Mouse (Mus musculus): Measurements from ENCODE around the gene Cyp1b1.
A peak's percentile ranks its signal among the peaks of the same experiment; 100 is the strongest.

Gene Cyp1b1

DNA sequence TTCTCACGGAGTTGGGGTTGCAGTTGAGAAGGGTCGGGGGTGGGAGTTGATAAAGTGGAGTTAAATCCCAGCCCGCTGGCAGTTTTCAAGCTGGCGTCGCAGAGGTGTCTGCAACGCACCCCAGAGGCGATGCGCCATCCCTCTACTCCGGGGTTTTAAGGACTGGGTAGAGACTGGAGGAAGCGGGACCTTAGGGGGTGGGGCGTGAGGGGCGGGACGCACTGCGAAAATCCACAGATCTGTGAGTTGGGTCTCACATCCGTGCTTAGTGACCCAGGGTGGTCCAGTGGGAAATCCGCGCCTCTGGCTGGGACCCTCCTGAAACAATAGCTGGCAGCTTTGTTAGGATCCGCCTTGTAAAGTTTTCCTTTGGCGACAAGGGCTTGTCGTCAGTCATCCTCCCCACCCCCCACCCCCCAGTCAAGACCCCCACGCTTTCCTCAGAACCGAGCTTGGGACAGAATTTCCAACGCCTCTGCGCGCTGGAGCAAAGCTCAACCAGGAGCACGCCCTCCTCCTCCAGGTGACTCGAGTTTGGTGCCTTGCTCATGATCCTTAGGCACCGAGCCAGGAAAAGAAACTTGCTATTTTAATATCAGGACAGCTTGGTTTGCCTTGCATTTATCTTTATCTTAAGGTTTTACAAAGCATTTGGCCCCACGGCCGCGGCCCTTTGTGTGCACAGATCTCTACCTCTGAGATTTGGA is at the start of gene Cyp1b1:
Gene Cyp1b1 (minus strand): TSS at position 131 of the 707 bp plus-strand sequence.
- no peak for DNase-seq

DNA sequence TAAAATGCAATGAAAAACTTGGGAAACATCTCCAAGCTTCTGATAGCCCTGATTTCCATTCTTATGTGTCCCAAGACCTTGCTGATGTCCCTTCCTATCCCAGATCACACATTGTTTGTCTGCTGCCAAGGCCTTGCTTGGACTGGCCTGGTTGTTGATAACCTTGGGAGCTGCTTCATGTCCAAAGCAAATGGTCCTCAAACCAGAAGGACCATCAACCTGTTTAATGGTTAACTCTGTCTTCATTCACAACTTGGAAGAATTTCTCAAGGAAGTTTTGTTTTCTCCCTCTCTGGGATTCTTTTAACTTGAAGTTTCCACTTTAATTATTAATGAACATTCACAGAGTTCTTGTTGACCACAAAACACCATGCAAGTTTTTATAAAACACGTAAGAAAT is 47.0 kb upstream of the Cyp1b1 start:
- no peak for DNase-seq

DNA sequence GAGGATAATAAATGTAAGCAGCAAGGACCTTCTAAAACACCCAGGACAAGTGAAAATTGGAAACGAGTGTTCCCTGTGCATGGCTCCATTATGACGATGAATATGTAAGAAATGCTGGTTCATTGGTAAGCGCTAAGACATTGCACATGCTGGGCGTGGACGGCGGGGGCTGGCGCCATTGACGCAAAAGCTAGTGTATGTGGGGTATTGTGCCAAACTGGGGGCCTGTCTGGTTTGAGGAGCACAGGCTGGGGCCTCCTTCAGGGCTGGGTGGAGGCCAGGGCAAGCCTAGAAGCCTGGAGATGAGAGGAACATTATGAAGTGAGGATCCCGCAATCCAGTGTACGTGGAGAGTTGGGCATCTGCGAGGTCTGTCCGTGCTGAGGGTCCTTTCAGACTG is 39.0 kb upstream of the Cyp1b1 start:
- DNase-seq: peak in 1 of 2 experiments; percentile 26

DNA sequence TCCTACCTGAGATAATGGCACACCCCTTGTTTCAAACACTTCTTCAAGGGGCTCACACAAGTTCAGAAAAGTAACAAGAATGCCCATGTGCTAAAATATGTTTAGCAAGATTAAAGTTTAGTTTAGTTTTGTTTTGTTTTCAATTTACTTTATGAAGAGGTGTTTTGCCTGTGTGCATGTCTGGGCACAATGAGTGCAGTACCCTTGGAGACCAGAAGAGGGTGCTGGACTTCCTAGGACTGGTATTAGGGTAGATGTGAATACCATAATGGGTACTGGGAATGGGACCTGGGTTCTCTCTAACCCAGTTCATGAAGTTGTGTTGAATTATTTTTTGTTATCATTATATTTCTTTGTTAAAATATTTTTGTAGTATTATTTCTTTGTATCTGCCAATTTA is 38.0 kb upstream of the Cyp1b1 start:
- no peak for DNase-seq

DNA sequence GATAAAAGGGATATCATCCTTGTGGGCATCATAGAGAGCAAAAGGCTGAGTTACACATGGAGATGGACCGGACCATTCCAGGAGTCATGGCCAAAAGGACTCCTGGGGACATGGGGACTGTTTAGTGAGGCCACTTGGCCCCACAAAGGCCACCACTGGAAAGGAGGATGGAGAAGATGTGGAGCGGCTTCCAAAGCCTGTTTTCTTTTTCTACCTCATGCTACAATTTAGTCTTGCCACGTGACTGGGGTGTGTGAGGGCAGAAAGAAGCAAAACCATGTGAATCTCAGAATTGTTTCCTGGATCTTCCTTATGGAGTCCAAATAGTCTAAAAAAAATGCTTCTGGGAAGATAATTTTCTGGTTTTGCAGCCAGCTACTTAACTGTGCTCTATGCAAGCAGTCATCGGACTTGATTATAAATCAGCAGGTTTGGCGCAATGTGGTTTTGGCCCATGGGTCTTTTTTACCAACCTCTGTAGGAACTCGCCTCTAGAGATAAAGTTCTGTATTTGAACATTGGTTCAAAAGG is 36.9 kb upstream of the Cyp1b1 start:
- no peak for DNase-seq

DNA sequence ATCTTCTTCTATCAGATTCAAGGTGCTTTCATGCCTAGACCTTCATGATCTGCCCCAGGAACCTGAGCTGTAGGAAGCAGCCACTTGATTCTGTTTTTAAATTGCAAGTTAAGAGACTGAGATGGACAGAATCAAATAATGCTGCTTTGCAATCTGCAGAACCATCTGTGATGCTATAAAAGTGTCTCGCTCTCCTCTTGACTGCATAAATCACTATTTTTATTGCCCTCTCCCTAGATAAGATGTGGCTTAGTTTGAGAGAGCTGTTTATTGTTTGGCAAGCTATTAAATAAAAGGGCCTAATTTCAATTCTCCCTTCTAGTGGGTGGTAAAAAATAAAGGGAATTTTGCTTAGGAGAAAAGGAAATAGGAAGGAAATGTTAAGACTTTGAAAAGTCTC is 34.8 kb upstream of the Cyp1b1 start:
- DNase-seq: no peak

DNA sequence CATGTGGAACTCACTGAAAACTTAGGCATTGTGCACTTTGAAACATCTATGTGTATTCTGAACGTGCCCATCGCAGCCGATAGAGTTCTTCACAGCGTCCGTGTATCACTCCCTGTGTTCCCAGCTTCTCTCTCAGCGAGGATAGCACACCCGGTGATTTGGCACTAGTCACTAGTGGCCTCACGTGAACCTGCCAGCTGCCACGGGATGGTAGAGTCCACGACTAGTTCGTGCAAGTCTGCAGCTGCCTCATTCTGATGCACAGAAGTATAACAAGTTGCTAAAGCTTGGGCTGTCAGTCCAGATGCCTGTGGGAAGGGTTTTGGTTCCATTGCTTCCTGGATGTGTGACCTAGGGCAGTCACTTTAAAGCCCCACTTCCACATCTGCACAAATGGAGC is 32.1 kb upstream of the Cyp1b1 start:
- DNase-seq: no peak

DNA sequence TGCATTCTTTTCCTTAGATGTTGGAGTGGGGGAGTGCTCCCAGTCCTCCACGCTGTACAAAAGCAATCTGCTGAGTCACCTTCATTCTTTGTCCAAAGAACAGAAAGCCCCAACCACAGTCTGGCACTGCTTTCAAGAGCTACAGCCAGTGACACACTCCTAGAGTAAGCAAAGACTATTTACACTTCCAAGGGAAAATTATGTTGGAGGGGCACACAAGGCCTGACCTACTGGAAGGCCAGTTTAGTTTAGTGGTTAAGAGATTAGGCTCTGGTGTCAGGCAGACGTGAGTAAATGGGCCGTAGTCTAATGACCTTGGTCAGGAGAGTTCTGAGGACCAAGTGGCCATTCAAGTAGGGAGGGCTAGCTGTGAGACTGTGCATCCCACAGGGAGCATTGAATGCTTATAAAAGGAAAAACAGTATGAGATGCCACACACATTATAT is 31.3 kb upstream of the Cyp1b1 start:
- peak; percentile 29 to 51 for DNase-seq

DNA sequence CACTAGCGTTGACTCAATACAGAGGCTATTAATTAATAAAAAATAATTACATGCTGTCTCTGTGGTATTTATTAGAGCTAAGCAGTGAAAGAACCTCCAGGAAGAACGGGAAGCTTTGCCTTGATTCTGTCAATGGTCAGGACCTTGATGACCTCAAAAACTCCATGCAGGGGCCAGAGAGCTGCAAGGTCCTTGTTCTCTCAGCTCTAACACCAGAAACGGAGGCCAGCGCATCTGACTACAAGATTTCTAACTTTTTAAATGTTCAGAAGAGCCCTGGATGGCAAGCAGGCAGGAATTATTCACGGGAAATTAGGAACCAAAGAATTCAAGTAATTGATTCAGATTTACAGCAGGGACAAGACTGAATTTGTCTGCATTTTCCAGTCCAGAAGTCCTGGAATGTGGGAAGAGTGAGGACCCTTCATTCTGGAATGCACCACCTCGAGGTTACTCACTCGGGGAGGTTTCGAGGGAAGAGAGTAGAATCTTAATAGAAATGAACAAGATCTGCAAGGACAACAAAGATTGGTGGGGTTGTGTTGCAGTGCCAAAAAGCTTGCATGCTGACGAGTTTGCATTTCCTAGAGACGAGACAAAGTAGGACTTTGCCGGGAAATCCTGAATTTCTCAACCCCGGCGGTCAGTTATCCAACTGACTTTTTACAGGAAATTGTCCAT is 30.3 kb upstream of the Cyp1b1 start:
- DNase-seq: no peak

DNA sequence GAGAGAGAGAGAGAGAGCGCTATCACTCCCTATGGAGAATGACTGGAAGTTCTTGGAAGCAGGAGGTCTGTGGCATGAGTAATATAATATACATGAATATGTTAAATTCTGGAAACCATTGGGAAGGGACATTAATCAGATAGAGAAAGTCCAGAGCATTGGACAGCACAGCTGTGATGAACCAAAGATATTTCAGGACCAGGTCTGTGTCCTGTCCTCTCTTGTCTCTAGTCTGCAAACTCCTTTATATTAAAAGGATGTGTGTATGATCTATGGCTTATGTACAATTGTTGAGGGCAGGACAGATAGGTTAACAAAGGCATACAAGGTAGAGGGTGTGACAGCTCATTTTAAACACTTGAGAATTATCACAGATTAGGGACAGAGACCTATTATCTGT is 28.6 kb upstream of the Cyp1b1 start:
- no peak for DNase-seq

DNA sequence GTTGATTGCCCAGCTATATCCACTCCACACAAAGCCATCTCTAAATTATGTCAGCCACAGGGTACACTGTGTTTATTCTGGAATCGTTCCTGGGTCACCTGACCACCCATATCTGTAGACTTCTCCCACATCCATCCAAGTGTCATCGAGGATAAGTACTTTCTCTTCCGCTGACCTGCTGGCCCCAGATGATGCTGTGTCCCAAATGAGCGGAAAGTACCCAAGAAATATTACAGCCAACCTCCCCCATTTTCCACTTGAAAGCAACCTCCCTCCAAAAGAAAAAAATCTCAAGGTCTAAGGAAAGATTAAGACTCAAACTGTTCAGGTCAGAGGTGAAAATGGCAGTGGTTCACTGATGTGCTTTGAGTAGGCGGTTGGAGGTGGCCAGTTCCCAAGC is 27.8 kb upstream of the Cyp1b1 start:
- DNase-seq: no peak

DNA sequence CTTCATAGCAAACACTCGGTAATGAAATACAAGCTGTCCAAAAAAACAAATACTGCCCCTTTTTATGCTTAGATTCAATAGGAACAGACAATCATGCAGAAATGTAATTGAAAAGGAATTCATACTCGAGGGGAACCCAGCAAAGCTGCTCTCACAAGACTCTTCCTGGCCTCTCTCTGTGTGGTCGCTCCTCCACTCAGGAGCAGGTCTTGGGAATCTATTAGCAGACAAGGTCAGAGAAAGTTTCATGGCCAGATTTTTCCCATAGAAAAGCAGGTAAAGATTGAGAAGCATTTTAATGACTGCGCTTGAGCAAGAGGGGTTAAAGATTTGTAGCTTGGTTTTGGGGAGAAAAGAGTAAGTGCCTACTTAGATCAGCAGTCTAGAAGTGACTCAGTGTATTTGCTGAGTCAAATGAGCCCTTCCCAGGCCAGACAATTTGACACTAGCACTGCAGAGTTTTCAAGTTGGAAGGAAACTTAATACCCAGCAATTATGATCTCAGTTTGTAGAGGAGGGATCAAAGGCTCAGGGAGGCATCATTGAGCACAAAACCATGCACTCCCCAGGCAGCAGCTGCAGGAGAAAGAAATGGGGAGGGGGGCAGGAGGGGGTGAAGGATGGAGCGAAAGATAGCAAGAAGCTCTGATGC is 24.1 kb upstream of the Cyp1b1 start:
- DNase-seq: no peak

DNA sequence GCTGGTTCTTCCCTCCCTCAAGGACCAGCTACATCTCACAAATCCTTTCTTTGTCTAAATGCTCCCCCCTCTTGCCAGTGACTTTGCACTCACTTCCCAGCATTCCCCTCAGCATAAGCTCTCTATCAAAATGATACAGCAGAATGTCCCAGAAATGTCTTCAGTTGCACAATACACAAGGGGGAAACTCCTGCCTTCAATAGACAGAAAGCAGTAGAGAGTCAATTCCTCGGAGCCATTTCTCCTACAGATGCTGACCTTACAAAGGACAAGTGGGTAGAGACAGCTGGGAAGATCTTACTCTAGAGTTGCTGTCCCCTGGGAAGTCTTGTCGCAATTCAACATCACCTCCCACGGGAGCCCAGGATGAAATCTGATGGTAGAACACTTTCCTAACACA is 22.7 kb upstream of the Cyp1b1 start:
- DNase-seq: no peak

DNA sequence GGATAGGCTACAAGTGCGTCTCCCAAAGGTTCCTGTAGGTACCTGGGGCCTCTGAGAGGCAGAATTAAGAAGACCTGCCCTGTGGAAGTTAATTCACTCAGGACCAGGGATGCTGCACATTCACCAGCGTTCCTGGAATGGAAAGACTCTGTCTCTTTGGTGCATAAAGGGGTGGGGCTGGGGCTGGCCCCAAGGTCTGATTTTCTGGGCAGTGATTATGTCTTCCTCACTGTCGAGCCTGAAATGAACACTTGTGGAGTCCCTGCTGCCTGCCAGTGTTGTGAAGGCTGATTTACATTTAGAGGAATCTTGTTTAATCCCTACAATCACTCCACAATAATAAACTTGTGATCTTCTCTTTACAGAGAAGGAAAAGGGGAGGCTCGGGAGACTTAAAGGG is 18.2 kb upstream of the Cyp1b1 start:
- DNase-seq: no peak

DNA sequence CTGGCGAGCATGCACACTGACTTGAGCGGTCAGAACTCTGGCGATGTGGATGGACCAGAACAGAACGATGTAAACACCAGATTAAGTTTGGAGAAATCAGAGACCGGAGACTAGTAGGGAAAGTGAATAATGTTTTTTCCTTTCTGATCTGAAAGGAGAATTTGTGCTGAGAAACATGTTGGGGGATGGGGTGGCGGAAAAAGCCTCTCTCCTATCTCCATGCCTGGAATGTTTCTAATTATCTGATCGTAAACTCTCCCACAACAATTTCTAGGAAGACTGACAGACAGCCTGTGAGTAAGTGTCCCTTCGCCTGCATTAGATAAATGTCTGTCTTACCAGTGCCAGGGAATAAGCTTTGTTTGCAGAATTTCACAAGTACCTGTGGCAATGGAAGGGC is 16.1 kb upstream of the Cyp1b1 start:
- DNase-seq: no peak

DNA sequence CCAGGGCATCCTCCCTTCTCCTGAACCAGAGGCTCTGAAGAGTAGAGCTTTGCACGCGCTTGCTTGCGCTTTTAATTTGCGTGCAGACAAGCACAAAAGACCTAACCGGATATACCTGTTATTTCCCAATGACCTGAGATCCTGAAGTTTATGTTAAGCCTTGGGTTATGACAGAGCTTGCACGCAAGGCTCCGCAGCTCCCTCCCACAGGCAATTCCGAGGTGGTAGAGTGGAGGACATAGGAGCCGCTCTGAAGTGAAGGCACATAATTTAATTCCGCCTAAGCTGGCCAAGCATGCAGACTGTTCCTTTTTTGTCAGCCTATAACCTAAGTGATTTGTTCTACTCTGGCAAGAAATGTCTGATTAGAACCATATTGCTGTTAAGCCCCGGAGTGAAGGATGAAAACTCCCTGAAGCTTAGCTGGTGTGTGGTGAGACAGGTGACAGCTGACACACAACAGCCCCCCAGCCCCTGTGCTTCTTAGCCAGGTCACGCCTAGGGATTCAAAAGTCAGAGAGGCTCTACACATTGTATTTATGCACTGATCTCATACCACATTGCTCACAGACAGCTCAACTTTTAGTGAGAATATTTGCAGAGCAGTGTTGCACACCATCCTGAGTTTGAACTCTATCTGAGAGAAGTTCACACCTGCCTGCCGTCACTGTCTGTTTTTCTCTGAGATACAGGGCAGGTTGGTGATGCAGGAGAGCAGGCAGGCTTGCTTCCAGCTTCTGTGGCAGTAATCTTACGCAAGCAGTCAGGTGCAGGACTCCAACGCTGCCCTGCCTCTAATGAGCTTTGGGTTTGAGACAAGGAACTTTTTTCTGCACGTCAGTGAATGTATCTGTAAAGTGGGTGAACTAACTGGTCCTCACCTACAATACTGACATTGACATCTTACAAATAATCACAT is 14.0 kb upstream of the Cyp1b1 start:
- peak in 1 of 2 experiments; percentile 39 for DNase-seq

DNA sequence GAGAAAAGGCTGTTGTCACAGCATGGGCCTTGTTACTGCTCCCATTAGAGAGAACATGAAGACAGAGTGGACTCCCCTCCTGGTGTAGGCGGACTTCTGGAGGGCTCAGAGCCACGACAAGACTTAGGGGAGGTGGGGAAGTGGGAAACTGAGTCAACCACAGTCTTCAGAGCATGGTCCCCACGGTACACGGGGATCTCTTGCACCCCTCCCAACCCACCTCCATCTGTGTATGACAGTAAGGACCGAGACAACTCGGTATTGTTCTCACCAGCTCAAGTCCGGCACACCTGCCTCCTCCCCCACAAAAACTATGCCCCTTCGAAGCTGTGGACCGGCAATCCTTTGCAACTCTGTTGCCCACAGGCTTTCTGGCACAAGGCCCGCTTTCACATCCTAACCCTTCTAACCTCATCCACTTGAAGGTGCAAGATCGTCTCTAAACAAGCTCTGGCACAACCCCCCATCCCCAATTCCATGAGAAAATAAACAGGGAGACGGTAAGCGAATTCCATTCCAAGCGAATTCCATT is 13.3 kb upstream of the Cyp1b1 start:
- DNase-seq: peak; percentile 33 to 34

DNA sequence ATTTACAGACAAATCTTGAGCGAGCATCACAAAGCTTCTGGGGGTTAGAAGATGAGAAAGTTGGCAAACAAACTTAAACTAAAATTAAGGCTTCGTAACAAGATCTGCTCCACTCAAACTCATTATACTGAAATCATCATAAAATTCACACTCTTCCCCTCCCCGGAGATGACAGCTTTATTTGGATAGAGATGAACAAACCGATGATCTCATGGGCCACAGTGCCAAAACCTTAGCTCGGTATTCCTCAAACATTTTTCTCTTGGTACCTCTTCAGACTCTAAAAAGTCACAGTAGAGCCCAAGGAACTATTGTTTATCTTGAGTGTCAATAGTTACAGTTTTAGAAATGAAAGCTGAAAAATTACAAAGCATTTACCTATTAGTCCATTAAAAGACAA is 11.8 kb upstream of the Cyp1b1 start:
- DNase-seq: no peak

DNA sequence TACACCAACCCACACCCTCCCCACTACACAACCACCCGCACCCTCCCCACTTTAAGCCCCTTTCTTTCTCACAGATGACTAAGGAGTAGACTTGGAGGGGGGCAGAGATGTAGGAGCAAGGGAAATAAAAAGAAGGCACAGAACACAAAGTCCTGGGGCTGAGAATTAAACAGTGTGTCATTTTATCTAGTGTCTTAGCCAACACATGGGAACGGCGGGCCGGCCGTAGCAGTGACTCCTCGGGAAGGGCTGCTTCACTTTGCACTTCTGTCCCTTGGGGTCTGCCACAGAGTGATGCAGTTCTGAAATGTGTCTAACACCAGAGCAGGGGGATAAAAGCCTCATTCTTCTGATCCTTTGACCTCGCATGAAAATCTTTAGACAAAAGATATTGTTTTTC is 5.8 kb upstream of the Cyp1b1 start:
- DNase-seq: no peak

DNA sequence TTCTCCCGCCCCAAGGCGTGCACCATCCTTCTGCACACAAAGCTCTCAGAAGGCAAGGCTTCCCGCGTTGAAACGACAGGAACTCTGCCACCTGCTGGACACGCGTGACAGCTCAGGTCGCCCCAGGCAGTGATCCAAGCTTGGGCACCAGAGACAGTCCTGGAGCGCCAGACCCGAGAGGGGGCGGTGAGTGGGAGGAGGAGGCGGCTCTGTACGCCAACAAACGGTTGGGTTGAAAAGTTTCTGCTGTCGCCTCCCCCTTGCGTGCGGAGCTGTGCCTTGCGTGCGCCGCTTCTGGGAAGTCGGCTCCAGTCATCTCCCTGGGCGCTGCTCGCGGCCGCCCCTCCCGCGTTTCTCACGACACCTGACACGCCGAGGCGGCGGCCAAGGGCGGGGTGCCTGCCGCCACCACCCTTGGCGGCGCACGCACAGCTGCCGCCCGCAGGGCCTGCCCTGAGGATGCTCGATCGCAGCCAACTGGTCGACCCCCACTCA is 835 bp upstream of the Cyp1b1 start:
- peak; percentile 92 for DNase-seq

DNA sequence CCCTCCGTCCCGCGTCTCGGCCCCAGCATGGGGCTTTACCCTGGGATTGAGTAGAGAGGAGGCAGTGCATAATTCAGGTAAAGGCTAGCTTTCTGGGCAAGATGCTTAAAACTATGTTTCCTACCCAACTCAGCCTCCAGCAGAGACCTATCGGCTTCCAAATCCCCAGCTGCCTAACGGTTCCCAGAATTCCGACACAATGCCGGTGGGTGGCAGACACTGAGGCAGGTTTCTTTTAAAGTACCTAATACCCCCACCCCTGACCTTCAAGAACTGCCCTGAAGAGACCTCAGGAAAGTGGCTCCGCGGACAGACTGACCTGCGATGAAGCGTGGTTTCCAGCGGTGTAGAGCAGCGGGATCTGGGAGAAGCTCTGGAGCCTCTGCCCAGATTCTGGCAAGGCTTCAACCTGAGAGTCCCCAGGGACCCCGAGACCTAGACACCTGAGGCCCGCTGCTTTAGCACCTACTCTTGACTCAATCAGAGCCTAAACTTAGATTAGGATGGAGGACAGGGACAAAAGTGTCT is 429 bp downstream of the Cyp1b1 start:
- no peak for DNase-seq
